Mouse (Mus musculus): ENCODE data around the gene Msi1.

GRCm38 (mm10) chr5:115430187-115430960 is 975 bp downstream of the Msi1 start:
- TF ChIP-seq POLR2A (IDR thresholded peaks at IDR 0.05; ENCODE audit: low read depth, low read length) = no peak
- TF ChIP-seq CTCF (IDR thresholded peaks at IDR 0.05; ENCODE audit: borderline replicate concordance, insufficient read depth, low read length) = no peak

Measured in embryonic fibroblast, embryonic 13.5 days (primary cell).